Mouse (Mus musculus) C2C12 (cell line): ENCODE measurements around the gene Ndufaf2. TPM values are rescaled to one million over a fixed set of nuclear protein-coding genes. Genes with fewer than 3 reads are reported as not detected.

Experiments used
- H3K27me3 ChIP-seq: one replicate; pipeline ENCODE4 v1.6.1; 2011; ENCODE audit not compliant: control insufficient read depth, insufficient read depth, insufficient read length
- H3K36me3 ChIP-seq: one replicate; pipeline ENCODE4 v1.6.1; 2011; ENCODE audit not compliant: control insufficient read depth, insufficient read depth
- H3K4me3 ChIP-seq: one replicate; pipeline ENCODE4 v1.5.1; 2011; ENCODE audit warnings: mild to moderate bottlenecking, control low read depth; ENCODE audit not compliant: poor library complexity, insufficient read depth, severe bottlenecking
- H3K79me2 ChIP-seq: one replicate; pipeline ENCODE4 v1.6.1; 2011; ENCODE audit not compliant: control insufficient read depth, insufficient read depth
- H3K79me3 ChIP-seq: one replicate; pipeline ENCODE4 v1.6.1; 2011; ENCODE audit warnings: low read depth, control low read depth
- H3ac ChIP-seq: one replicate; pipeline ENCODE3; 2011; ENCODE audit warnings: low read depth; ENCODE audit not compliant: control insufficient read depth, insufficient read length
- CEBPB ChIP-seq: IDR thresholded peaks from one replicate; pipeline ENCODE4 v1.6.1; 2011; ENCODE audit warnings: low read depth, mild to moderate bottlenecking, control low read depth, moderate library complexity
- CTCF ChIP-seq: IDR thresholded peaks from one replicate; pipeline ENCODE4 v1.5.1; 2011; ENCODE audit not compliant: control insufficient read depth, insufficient read depth, insufficient read length
- FOSL1 ChIP-seq: IDR thresholded peaks from one replicate; pipeline ENCODE4 v1.8.0; 2011; ENCODE audit warnings: mild to moderate bottlenecking, low read length; ENCODE audit not compliant: poor library complexity, insufficient read depth, severe bottlenecking
- MAX ChIP-seq: IDR thresholded peaks from one replicate; pipeline ENCODE4 v1.6.1; 2011; ENCODE audit warnings: mild to moderate bottlenecking, control low read depth
- MYOD1 ChIP-seq: IDR thresholded peaks from one replicate; pipeline ENCODE4 v1.6.1; 2011; ENCODE audit warnings: low read depth; ENCODE audit not compliant: control insufficient read depth, insufficient read length
- MYOG ChIP-seq: IDR thresholded peaks from one replicate; pipeline ENCODE4 v1.6.1; 2011; ENCODE audit not compliant: control insufficient read depth, insufficient read length; ENCODE audit errors: extremely low read depth
- USF1 ChIP-seq: IDR thresholded peaks from one replicate; pipeline ENCODE4 v1.6.1; 2011; ENCODE audit warnings: low read depth, mild to moderate bottlenecking, control low read depth, moderate library complexity
- polyA plus RNA-seq: library from polyadenylated mRNA; unstranded; fragments of >200 nt; fragmentation: generic; extraction: Trizol; gene quantifications from one replicate; pipeline ENCODE4 v1.2.1, GENCODE M21; 2012; ENCODE audit warnings: missing spikeins

The Ndufaf2 gene
- polyA plus RNA-seq, 1 experiment: 40.2 TPM

DNA sequence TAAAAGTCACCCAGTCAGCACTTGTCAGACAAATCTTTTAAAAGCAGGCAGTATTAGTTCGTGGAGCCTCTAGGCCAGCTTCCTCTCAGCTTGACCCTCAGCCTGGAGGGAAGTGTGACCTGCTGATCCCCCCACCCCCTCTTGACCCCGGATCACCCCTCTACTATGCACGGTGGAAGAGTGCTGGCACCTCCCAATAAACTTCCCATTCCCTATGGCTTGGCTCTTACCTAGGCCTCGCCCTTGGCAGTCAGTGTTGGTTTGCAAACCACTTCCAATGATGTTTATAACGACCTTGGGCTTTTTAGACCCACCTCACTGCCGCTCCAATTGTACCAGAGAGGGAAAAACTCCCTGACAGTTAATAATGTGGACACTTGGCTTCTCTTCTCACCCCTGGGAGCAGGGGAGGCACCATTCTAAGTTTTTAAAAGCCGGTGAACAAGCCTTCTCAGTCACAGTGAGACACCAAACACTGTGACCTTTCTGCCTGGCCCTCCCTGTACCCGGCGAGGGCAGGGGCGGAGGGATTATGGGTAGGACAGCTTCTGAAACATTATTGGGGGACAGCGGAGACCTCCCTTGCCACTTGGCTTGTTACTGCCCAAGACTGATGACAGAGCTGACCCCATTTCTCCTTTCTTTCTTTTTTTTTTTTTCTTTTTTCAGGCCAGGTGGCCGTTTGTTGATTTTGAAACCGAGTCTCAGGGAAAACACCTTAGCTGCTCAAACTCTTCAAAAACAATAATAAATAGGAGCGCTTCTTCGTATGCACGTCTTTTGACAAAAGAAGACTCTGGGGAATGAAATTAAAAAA lies 203.8 kb downstream of the Ndufaf2 start:
- TF ChIP-seq MYOD1: no peak
- TF ChIP-seq CTCF: no peak
- no peak for TF ChIP-seq FOSL1
- TF ChIP-seq MAX: no peak
- TF ChIP-seq USF1: no peak
- TF ChIP-seq MYOG: no peak
- TF ChIP-seq CEBPB: no peak
- H3K36me3 ChIP-seq: no peaks in the 10 kb centered on the region
- H3K4me3 ChIP-seq: no peak overlapping the region

GRCm38 (mm10) chr13:107954100-107954444 lies 204.4 kb downstream of the Ndufaf2 start:
- Histone ChIP-seq H3K27me3 (no peaks in the 10 kb centered on the region), H3K36me3 (no peaks in the 10 kb centered on the region), H3K79me3 (no peaks in the 10 kb centered on the region), H3ac (no peak overlapping the region), H3K4me3 (no peak overlapping the region), H3K79me2 (no peaks in the 10 kb centered on the region)
- TF ChIP-seq CEBPB (no peak), USF1 (no peak)

More for the DNA sequence above, 203.8 kb downstream of the Ndufaf2 start:
- Histone ChIP-seq H3K79me2 (no peaks in the 10 kb centered on the region), H3ac (no peak overlapping the region), H3K79me3 (no peaks in the 10 kb centered on the region), H3K27me3 (no peaks in the 10 kb centered on the region)

Other genes with a start within 250 kb of the Ndufaf2 start
- gene Smim15, start 114.2 kb downstream of the Ndufaf2 start, polyA plus RNA-seq: 17.6 TPM
- gene Ercc8, start 108 bp upstream of the Ndufaf2 start, polyA plus RNA-seq: 6.7 TPM
- gene Elovl7, start 55.8 kb upstream of the Ndufaf2 start, polyA plus RNA-seq: 0.51 TPM
- gene Depdc1b, start 157.7 kb upstream of the Ndufaf2 start, polyA plus RNA-seq: 7.8 TPM